Mouse (Mus musculus) right cerebral cortex, postnatal 10 days (tissue): ENCODE results near the gene Plekhg1.
A peak's percentile ranks its signal among the peaks of the same experiment; 100 is the strongest.

Source experiments
- DNase-seq, 2 experiments: peaks; one replicate each; pipeline ENCODE4 v3.0.0; 2021; ENCODE audit warnings: low spot score in 2 of 2

The Plekhg1 gene

GRCm38 (mm10) chr10:3958591-3958990 lies 218.4 kb downstream of the Plekhg1 start:
- no peak for DNase-seq

DNA sequence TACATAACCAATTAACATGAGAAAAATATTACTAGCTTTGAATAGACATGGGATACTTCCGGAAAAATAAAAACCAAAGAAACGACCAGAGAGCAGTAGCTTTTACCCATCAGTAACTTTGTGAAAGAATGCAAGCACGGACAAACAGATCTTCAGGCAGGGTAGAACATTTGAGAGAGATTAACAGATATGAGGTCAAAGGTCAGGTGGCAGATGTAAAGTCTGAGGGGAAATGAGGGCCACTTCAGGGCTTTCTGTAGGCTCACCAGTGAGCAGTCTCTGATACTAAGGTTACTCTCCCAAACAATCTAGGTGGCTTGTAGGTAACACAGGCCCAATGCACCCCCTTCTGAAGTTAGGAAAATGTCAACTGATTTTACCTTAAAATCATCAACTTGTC lies 228.9 kb downstream of the Plekhg1 start:
- DNase-seq, result no peak

- DNase-seq, result no peak
Observed at GRCm38 (mm10) chr10:3972237-3972636, 232.1 kb downstream of the Plekhg1 start.

- peak; percentile 88 to 90 for DNase-seq
Observed at GRCm38 (mm10) chr10:3972981-3973588, 232.9 kb downstream of the Plekhg1 start, which contains the start of gene Mthfd1l. Gene Mthfd1l, plus strand, starts transcription at chr10:3973118.

DNA sequence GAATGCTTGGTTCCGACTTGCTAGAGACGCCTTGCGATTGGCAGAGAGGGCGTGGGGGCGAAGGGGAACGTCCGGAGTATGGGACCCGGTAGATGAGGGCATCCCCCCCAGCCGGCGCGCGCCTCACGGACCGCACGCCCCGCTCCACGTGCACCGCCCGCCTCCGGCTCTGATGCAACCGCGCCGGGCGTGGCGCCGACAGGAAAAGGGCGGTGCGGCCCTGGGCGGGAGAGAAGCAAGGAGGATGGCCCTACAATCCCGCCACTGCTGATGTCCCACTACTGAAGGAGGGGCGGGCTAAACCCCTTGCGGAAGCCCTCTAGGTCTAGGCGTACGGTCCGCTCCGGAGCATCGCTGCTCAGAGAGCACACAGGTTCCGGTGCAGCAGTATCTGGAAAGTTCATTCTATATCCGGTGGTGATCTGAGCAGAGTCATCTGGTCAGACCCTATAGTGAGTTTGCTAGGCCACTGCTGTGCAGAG lies 233.5 kb downstream of the Plekhg1 start:
- DNase-seq, result peak; percentile 90 to 91

- DNase-seq, result no peak
Observed at GRCm38 (mm10) chr10:3974380-3974779, 234.2 kb downstream of the Plekhg1 start.

DNA sequence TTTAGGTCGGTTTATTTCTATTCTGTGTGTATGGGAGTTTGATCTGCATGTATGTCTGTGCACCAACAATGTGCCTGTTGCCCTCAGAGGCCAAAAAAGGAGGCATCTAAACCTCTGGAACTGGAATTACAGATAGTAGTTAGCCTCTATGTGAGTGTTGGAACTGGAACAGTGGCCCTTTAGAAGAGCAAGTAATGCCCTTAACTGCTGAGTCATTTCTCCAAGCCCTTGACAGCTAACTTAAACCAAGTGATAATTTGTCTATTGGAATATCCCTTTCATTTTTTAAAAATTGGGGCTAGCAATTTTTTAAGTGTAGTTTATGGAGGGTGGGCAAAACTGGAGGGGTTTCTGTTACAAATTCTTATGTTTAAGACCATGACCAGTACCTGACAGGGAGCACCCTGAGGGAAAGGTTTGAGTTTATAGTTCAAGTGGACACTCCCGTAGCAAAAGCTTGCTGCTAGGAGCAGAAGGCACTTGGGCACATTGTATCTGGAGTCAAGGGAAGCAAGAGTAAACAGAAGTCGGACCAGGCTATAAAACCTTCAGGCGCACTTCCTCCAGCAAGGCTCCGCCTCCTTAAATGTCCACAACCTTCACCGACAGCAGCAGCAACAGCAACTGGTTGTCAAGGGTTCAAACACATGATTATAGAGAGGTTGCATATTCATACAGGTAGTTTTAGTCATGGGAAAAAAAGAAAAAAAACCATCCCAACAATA lies 235.9 kb downstream of the Plekhg1 start:
- DNase-seq, result no peak

DNA sequence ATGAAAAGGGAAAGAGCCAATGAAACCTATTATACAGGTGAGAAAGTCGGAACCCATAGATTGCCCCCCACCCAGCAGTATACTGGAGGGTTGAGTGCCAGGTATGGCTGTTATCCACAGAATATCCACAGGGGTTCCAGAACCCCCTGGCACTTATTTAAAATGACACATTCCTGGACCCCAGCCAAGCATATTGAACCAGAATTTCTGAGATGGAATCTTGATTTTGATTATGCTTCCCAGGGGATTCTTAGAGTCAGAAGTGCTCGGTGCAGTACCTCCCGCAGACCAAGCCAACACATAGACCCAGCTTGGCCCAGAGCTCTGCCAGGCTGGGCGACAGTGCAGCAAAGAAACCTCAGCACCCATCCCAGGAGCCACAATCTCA lies 236.5 kb downstream of the Plekhg1 start:
- no peak for DNase-seq

DNA sequence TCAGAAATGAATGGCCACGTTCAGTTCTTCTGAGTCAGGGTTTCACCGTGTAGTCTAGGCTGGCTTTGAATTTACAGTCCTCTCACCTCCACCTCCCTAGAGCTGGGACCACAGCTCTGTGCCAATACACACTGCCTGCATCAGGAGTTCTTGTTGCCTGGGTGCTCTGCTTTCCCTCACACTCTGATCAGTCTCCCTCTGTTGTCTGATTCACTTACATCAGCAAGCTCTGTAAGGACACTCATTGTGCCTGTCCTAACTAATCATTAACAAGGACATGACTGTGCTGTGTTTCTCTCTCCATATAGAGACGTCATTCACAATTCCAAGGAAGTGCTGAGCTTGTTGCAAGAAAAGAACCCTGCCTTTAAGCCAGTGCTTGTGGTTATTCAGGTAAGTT lies 238.2 kb downstream of the Plekhg1 start:
- no peak for DNase-seq

DNA sequence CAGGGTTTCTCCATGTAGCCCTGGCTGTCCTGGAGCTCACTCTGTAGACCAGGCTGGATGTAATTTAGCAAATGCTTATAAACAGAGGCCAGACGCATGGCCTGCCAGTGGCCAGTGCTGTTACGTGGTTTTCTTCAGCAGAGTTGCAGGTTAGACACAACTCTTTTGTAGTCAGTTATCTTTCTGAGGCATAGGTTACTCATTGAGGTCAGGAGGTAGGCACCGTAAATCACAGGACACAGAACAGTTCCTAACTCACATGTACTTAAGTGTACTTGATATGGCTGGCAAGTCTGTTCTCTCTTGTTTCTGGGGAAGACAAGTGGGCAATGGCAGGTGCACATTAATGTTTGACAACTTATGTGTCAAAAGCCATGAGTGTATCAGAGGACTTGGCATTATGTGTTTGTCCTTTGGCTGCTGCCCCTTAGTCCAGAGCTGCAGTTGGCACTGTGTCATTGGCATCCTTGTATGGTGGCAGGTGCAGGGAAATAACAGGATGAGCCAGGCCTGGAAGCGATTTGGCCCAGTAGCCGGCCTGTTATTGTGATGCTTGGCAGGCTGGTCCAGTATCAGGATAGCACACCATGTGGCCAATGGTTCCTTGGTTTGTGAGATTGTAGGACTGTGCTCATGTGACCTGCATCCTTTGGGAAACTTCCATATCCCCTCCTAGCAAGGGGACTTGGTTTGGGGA lies 238.8 kb downstream of the Plekhg1 start:
- DNase-seq, result peak in 1 of 2 experiments; percentile 55

DNA sequence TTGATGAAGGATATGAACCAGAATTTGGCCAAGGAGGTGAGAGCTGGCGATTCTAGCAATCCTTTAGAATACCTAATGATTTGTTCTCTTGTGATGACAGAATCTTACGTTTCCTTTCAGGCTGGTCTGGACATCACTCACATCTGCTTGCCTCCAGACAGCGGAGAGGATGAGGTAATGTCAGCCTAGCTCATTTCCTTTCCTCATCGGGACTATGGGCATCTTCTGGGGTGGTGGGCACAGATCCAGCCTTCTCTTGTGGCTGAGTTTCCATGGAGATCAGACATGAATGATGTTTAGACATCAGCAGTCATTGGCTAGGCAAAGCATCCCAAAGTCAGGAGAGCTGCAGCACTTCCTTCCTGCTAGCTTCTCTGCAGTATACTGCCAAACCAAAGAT lies 240.1 kb downstream of the Plekhg1 start:
- peak in 1 of 2 experiments; percentile 17 for DNase-seq

DNA sequence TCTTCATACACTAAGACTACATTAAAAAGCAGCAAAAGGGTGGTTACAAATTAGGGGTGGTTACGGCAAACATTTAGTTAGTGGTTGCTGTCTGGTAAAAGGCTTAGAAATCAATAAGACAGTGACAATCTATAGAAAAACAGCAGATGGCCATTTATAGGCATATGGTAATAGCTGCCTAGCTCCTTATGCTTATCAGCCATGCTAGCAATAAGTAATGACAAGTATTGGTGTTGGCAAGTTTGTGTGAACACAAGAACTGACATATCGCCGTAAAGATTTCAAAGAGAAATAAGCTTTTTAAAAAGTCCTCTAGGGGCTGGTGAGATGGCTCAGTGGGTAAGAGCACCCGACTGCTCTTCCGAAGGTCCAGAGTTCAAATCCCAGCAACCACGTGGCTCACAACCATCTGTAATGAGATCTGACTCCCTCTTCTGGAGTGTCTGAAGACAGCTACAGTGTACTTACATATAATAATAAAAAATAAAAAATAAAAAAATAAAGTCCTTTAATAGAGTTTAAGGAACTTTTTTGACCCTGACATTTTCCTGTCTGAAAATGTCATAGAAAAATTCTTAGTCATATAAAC lies 250.2 kb downstream of the Plekhg1 start:
- DNase-seq, result no peak

- no peak for DNase-seq
Observed at GRCm38 (mm10) chr10:3993365-3994102, 253.4 kb downstream of the Plekhg1 start.

DNA sequence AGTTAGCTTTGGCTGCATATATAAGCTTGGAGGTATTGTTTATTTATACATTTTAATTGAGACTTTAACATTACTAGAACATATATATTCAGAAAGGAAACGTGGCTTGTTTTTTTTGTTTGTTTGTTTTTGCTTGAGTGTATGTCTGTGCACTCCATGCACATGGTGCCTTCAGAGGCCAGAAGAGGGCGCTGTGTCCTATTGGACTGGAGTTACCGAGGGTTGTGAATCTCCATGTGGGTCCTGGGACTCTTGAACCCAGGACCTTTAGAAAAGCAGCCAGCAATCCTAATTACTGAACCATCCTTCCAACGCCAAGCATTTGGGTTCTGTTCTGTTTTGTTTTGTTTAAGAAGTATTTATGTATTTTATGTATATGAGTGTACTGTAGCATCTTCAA lies 255.1 kb downstream of the Plekhg1 start:
- DNase-seq, result no peak

GRCm38 (mm10) chr10:3996170-3996876 lies 256.2 kb downstream of the Plekhg1 start:
- peak; percentile 79 to 85 for DNase-seq

DNA sequence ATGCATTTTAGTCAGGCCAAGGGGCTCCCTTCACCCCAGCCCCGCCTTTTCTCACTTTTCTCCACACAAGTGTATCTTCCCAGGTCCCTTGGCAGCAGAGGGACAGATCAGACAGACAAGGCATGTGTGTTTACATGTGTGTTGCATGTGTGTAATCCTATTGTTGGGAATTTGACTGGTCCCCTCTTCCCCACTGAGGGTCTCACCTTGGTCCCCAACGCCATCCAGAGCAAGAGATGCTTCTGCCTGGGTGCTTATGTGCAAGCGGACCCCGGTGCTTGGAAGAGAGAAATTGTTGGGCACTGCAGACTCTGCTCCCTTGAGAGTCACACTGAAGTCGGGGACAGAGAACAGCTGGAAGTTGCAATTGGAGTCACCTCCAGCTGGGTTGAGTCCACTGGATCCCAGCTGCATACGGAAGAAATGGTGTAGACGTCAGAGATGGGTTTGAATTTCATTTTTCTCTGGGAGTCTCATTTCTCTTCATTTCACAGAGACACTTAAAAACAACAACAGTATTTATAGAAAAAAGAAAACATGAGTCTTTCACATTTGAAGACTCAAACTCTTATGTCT lies 257.8 kb downstream of the Plekhg1 start:
- DNase-seq, result no peak

DNA sequence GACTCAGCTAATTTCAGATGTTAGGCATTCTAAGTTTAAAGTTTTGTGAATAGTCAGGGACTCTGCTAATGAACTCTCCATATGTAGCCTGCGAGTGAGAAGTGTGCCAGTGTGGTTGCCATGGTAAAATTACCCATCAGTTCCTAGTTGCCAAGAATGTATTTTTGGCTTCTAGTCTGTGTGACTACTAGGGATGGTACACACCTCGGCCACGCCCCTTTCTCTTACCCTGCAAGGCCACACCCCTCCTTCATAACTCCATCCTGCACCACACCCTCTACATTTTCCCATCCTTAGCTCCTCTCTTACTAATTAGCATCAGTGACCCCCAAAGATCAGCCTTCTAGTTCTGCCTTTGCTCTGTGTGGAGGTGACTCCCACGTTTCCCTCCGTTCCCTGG lies 262.5 kb downstream of the Plekhg1 start:
- DNase-seq, result no peak

DNA sequence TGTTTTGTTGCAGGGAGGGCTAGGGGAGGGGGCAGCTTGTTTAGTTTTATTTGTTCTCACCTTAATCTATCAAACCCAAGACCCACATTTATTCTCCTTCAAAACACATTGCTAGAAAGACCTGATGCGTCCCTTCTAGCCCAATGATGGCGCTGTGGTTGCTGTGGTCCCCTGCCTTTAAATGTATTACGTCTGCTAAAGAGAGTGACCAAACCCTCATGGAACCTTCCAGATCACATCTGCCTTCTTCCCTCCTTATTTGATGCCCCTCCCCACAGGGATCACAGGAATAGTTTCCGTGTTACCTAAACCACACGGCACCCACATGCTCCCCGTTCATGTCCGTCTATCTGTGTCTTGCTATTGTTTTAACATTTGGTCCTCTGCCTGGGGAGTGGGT lies 265.0 kb downstream of the Plekhg1 start:
- DNase-seq, result no peak

DNA sequence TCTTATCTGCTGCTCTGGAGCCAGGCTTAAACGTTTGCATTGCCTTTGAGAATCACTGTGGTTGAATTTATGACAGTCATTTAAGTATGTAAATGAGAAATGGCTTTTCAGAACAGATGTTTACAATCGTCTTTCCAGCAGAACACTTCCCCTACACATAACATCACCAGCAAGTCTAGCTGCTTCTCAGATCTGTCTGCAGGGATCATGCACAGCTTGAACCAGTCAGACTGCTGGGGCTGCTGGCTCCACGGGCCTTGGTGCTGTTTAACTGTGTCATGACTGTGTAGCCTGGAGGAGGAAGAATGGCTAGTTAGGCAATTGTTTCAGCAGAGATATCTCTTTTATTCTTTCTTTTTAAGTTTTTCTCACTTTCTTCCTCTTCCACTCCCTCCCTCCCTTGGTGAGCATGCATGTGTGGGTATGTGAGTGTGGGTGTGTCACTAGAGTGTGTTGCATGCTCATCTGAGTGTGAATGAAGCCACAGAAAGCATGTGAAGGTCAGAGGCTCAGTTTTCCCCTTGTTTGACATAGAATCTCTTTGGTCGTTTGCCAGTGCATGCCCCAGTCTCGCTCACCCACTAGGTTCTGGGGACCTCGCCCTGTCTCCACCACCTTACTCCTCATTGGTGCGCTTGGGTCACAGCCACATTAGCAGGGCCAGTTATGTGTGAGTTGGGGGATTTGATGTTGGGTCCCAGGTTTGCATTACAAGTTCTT lies 266.3 kb downstream of the Plekhg1 start:
- no peak for DNase-seq
